Mouse (Mus musculus) liver, adult (tissue): Measurements from ENCODE around the gene Cep89.

ENCODE experiments used
- GATA4 ChIP-seq: IDR thresholded peaks from 2 replicates; pipeline ENCODE4 v1.6.1; 2014; ENCODE audit warnings: mild to moderate bottlenecking, low read length; ENCODE audit not compliant: insufficient replicate concordance

Gene Cep89

GRCm38 (mm10) chr7:35396542-35397168 lies at the start of gene Cep89, which contains the start of gene Faap24:
Cep89 (plus strand) TSS chr7:35397035.
Faap24 (minus strand) TSS chr7:35396836.
- TF ChIP-seq GATA4, result no peak

GRCm38 (mm10) chr7:35347918-35348700 lies 48.7 kb upstream of the Cep89 start:
- TF ChIP-seq GATA4, result no peak

GRCm38 (mm10) chr7:35349022-35349421 lies 47.8 kb upstream of the Cep89 start:
- TF ChIP-seq GATA4, result no peak

GRCm38 (mm10) chr7:35349886-35350684 lies 46.8 kb upstream of the Cep89 start:
- no peak for TF ChIP-seq GATA4

- TF ChIP-seq GATA4, result no peak
These were observed 45.7 kb upstream of the Cep89 start for GRCm38 (mm10) chr7:35351155-35351554.

GRCm38 (mm10) chr7:35353306-35353705 lies 43.5 kb upstream of the Cep89 start:
- TF ChIP-seq GATA4, result no peak

GRCm38 (mm10) chr7:35355303-35355872 lies 41.4 kb upstream of the Cep89 start:
- TF ChIP-seq GATA4, result no peak

GRCm38 (mm10) chr7:35357621-35358020 lies 39.2 kb upstream of the Cep89 start:
- TF ChIP-seq GATA4, result no peak

GRCm38 (mm10) chr7:35362253-35362652 lies 34.6 kb upstream of the Cep89 start:
- TF ChIP-seq GATA4, result no peak

- no peak for TF ChIP-seq GATA4
These were observed 34.0 kb upstream of the Cep89 start for GRCm38 (mm10) chr7:35362868-35363267.

- no peak for TF ChIP-seq GATA4
These were observed 31.5 kb upstream of the Cep89 start for GRCm38 (mm10) chr7:35365161-35365910.

- TF ChIP-seq GATA4, result no peak
These were observed 25.7 kb upstream of the Cep89 start for GRCm38 (mm10) chr7:35371096-35371495.

GRCm38 (mm10) chr7:35372483-35373017 lies 24.3 kb upstream of the Cep89 start:
- TF ChIP-seq GATA4, result no peak
